Mouse (Mus musculus) monocyte, adult 5-6 weeks (primary cell): ENCODE data around the gene Birc5. TPM values are rescaled to one million over a fixed set of nuclear protein-coding genes. Genes with fewer than 3 reads are reported as not detected.
A peak's percentile ranks its signal among the peaks of the same experiment; 100 is the strongest.
"Not testable (repeated sequence)": the region's sequence is repeated elsewhere in the genome, so short reads cannot be mapped to it uniquely, and the experiment has no call there.

Source experiments
- ATAC-seq: fragments of 153-309, 156-312 bp; replicated peaks from 2 replicates; pipeline ENCODE4 v1.8.0; 2017; ENCODE audit warnings: mild to moderate bottlenecking; ENCODE audit not compliant: low TSS enrichment, insufficient number of reproducible peaks, severe bottlenecking, poor library complexity, low FRiP score
- total RNA-seq: library from RNA; stranded (forward); fragments of 200-1000, 200-491, 200-594 nt; gene quantifications from 3 replicates; pipeline ENCODE4 v1.2.3, GENCODE M21; 2017

The Birc5 gene
- total RNA-seq, 1 experiment from 2014 or later, result 2.7 TPM

- no peak for ATAC-seq
Observed at GRCm38 (mm10) chr11:117825333-117826101, 23.5 kb upstream of the Birc5 start, which contains the start of the genes Afmid and Tk1. Afmid (plus strand) TSS chr11:117825924. Tk1 (minus strand) TSS chr11:117826092.

DNA sequence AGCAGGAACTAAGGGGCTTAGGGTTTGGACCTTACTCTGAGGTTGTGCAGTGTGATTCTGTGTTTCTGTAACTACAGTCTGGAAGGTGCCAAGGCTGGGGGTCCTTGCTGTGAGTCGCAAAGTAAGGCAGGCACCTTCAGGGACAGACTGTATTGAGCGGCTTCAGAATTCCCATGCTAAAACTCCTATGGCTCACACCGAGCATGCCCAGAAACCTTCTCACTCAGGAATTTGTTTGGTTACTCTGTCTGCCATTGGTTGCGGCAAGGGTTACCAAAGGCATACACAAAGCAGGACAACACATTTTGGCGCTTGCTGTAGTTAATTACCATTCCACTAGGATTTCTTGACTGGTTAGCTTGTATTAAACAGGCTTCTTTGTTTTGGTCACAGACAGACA, 22.9 kb upstream of the Birc5 start:
- ATAC-seq, result no peak

- ATAC-seq, result no peak
Observed at GRCm38 (mm10) chr11:117826916-117827315, 22.1 kb upstream of the Birc5 start.

DNA sequence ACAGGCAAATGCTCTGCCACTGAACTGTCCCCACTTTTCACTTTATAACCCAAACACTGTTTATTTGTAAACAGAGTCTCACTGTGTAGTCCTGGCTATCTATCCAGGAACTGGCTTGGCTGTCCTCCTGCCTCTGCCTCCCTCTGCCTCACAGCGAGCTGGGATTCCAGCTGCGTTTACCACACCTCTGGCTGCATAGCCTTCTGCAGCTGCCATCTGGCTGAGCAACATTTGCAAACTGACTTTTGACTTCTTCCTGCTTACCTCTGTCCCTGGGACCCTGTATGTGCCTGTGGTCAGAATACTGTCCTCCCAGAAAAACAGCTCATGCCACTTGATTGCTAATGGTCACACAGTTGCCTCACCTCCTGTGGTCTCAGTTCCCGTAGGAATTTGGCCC, 21.7 kb upstream of the Birc5 start:
- no peak for ATAC-seq

DNA sequence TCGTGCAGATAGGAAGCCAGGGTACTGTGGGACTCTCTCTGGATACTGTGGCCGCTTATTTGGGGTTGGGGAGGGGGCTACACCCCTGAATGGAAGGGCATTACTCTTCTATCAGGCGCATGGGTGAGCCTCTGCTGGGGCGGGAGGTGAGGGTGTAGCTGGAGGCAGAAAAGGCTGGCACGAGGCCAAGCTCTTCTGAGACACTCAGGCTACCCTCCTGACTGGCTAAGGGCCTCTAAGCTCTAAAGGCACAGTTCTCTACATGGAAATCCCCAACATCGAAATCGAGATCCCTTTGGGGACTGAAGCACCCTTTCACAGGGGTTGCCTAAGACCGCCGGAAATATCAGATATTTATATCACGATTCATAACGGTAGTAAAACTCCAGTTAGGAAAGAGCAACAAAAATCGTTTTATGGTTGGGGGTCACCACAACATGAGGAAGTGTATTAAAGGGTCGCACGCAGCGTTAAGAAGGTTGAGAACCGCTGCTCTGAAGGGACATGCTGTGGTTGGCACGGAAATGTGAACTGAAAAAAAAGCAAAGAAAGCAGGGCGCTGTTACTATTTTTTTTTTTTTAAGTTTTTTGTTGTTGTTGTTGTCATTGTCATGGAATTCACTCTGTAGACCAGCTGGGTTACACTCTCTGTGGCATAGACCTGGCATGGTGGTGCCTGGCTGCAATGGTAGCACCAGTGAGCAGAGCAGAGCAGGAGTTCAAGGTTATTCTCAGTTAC, 20.7 kb upstream of the Birc5 start:
- no peak; the same call in 1 of the 2 replicates for ATAC-seq

- ATAC-seq, result no peak; the same call in 1 of the 2 replicates
Observed at GRCm38 (mm10) chr11:117828888-117829604, 20.0 kb upstream of the Birc5 start.

GRCm38 (mm10) chr11:117829671-117830215, 19.3 kb upstream of the Birc5 start:
- no peak for ATAC-seq

GRCm38 (mm10) chr11:117830401-117830800, 18.6 kb upstream of the Birc5 start:
- no peak for ATAC-seq

GRCm38 (mm10) chr11:117832086-117832969, 16.7 kb upstream of the Birc5 start:
- peak; percentile 69 for ATAC-seq

- not testable (repeated sequence) for ATAC-seq
Observed at GRCm38 (mm10) chr11:117833509-117833908, 15.5 kb upstream of the Birc5 start.

DNA sequence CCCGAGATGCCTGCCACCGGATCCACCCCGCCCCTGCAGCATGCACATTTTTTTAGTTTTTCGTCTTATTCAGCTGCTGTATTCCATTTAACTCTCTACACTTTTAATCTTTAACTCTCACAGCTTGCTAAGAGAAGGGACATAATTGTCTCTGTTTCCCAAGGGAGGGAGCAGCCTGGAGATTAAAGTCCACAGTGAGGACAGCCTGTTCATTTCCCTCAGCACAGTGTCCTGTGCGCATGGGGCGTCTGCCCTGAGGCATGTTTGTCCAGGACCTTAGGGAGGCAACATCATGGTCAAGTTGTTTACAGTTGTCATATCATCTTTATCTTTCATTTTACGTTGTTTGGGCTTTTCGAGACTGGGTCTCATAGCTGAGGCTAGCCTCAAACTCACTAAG, 15.0 kb upstream of the Birc5 start:
- no peak for ATAC-seq

DNA sequence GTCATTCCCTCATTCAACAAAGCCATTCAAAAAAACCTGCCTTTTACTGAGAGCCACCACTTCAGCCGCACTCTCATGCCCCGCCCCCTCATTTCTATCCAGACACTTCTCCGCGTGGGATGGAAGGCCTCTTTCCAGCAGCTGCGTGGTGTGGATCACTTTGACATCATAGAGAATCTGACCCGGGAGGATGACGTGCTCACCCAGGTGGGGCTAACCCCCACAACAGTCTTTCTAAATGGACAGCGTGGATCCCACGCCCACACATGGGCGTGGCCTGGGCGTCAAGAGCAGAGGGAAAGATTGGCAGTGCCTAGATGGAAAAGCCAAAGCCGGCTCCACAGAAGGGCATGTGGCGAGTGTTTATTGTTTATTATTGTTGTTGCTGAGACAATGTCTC, 12.7 kb upstream of the Birc5 start:
- ATAC-seq, result no peak

DNA sequence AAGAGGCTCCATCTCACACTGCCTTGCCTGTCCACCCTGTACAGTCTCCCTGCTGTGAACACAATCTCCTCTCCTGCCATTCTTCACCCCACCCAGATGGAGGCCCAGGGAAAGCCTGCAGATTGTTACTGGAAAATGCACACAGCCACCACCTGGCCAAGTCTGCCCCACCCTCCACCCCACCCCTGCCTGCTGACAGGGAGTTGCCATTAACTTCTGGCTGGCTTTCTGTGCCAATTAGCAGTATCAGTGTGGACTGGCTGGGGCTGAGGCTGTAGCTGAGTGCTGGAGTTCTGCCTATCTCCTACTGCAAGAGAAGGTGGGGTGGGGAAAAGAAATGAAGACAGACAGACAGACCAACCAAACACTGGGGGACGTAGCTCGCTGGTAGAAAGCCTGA, 10.5 kb upstream of the Birc5 start:
- no peak for ATAC-seq

GRCm38 (mm10) chr11:117839021-117839420, 10.0 kb upstream of the Birc5 start:
- no peak for ATAC-seq

DNA sequence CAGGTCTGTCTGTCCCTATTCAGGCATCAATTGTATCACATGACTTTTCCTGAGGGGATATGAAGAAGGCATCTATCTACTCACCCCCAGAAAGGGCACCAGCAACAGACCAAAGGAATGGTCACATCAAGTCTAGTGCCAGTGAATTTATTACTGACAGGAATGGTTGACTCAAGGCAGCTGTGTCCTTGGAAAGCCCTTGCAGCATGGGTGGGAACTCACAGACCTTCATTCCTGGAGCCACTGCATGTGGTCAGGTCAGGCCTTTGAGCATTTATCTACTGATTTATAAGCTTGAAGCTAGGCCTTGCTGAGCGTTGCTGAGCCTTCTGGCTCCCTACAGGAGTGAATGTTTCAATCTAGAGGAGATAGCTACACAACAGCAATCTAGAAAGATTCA, 8.1 kb upstream of the Birc5 start:
- ATAC-seq, result no peak

DNA sequence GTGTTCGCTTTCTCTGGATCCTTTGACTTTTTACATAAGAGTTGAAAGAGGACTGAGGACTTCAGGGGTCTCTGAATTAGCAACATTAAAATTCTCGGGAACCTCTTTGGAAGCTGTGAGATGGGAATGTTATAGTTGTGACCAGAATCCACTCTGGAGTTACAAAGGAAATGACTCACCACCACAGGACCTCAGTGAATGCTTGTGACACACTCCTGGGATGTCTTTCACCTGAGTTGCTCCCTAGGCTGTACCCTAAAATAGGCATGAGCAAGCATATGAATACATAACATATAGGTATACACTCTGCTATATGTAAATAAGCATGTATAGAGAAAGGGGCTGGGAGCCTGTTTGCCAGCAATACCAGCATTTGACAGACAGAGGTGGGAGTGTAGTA, 5.6 kb upstream of the Birc5 start:
- ATAC-seq, result no peak

- no peak for ATAC-seq
Observed at GRCm38 (mm10) chr11:117844997-117845396, 4.1 kb upstream of the Birc5 start.

- no peak for ATAC-seq
Observed at GRCm38 (mm10) chr11:117845651-117846050, 3.4 kb upstream of the Birc5 start.
